Mouse (Mus musculus): ENCODE measurements at regions not wholly inside any gene's neighbourhood (a gene's known extent, or its start where the extent isn't known, plus 50 kb on each side); places are given as distances from the start of the nearest gene placed in this dataset.

- no peak for DNase-seq (ENCODE audit: low read depth, low spot score)
These were observed 81.4 kb downstream of the Lhx2 start for GRCm38 (mm10) chr2:38420498-38420897.

GRCm38 (mm10) chr2:38422406-38422805 lies 83.3 kb downstream of the Lhx2 start:
- DNase-seq (ENCODE audit: low read depth, low spot score) = no peak

GRCm38 (mm10) chr2:38423886-38424277 lies 84.8 kb downstream of the Lhx2 start:
- no peak for DNase-seq (ENCODE audit: low read depth, low spot score)

- peak; percentile 52 for DNase-seq (ENCODE audit: low read depth, low spot score)
These were observed 85.3 kb downstream of the Lhx2 start for GRCm38 (mm10) chr2:38424278-38424931.

GRCm38 (mm10) chr2:38424976-38425375 lies 85.9 kb downstream of the Lhx2 start:
- no peak for DNase-seq (ENCODE audit: low read depth, low spot score)

- peak; percentile 66 for DNase-seq (ENCODE audit: low read depth, low spot score)
These were observed 81.6 kb upstream of the Nek6 start for GRCm38 (mm10) chr2:38429752-38430378.

GRCm38 (mm10) chr2:38431546-38431945 lies 79.9 kb upstream of the Nek6 start:
- no peak for DNase-seq (ENCODE audit: low read depth, low spot score)

GRCm38 (mm10) chr2:38433736-38434135 lies 77.7 kb upstream of the Nek6 start:
- DNase-seq (ENCODE audit: low read depth, low spot score) = no peak

GRCm38 (mm10) chr2:38436701-38437100 lies 74.7 kb upstream of the Nek6 start:
- no peak for DNase-seq (ENCODE audit: low read depth, low spot score)

GRCm38 (mm10) chr2:38439191-38439590 lies 72.3 kb upstream of the Nek6 start:
- DNase-seq (ENCODE audit: low read depth, low spot score) = no peak

GRCm38 (mm10) chr2:38439973-38440372 lies 71.5 kb upstream of the Nek6 start:
- no peak for DNase-seq (ENCODE audit: low read depth, low spot score)

- no peak for DNase-seq (ENCODE audit: low read depth, low spot score)
These were observed 62.4 kb upstream of the Nek6 start for GRCm38 (mm10) chr2:38449092-38449491.

GRCm38 (mm10) chr2:38456571-38456970 lies 54.9 kb upstream of the Nek6 start:
- no peak for DNase-seq (ENCODE audit: low read depth, low spot score)

- no peak for DNase-seq (ENCODE audit: low read depth, low spot score)
These were observed 51.1 kb upstream of the Nek6 start for GRCm38 (mm10) chr2:38460367-38460766.

- peak; percentile 14 for DNase-seq (ENCODE audit: low read depth, low spot score)
These were observed 50.5 kb upstream of the Nek6 start for GRCm38 (mm10) chr2:38460825-38461540.
